Mouse (Mus musculus): Measurements from ENCODE around the gene Gdf3. TPM values are rescaled to one million over a fixed set of nuclear protein-coding genes. Genes with fewer than 3 reads are reported as not detected.
"Not testable (repeated sequence)": the region's sequence is repeated elsewhere in the genome, so short reads cannot be mapped to it uniquely, and the experiment has no call there.

Gdf3 gene
- total RNA-seq (2021): not detected

DNA sequence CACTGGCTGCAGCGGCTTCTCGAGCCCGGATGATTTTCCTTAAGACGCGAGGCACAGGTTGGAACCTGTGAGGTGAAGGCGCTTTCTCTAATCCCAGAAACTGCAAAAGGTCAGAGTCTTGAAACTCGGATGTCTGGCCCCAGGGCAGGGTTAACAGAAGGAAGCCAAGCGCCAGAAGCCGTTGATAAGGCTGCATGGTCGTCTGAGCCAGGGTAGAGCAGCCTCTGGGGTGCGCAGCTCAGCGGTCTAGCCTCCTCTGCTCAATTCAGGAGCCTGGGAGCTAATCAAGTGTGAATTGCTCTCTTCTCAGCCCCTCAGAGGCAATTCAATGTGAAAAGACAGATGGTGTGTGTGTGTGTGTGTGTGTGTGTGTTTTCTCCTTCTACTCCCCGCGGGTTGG lies at the start of gene Gdf3:
TSS of gene Gdf3 (minus strand) at position 317 of the 400 bp plus-strand sequence.
- no peak for DNase-seq (ENCODE audit: low spot score)
- intact Hi-C loops (cut with DNase I): no loop called here

DNA sequence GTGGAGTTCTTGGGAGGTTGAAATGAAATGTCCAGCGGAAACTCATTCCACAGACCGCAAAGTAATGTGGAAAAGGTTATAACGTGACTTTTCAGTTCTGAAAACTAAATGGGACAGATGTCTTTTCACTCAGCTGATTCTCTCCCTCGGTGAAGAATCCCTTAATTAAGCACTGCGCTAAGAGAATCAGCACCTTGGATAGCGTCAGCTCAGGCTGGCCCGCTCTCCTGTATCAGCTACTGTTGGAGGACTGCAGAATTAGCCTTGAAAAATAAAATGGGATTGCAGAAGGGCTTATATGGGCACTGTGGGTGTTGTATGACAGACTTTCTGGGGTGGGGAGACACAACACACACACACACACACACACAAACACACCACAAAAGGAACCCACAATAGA lies 49.7 kb upstream of the Gdf3 start:
- intact Hi-C loops (cut with DNase I): no loop called here
- no peak for DNase-seq (ENCODE audit: low spot score)

DNA sequence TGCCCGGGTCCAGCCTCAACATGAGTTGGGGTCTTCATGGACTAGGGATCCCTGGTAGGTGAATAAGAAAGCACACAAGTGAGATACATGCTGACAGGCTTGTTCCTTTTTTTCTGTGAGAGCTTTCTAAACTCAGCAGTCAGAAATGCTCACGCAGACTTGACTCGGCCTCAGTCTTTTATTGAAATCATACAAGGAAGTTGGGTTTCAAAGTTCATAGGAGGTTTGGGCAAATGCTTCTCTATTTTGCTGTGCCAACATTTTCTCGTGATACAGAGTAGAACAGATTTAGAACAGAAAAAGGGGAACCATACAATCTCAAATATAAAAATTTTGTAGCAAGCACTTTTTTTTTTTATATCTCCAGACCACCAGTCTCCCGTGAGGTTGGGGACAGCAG lies 47.7 kb upstream of the Gdf3 start:
- intact Hi-C loops (cut with DNase I): no loop called here

DNA sequence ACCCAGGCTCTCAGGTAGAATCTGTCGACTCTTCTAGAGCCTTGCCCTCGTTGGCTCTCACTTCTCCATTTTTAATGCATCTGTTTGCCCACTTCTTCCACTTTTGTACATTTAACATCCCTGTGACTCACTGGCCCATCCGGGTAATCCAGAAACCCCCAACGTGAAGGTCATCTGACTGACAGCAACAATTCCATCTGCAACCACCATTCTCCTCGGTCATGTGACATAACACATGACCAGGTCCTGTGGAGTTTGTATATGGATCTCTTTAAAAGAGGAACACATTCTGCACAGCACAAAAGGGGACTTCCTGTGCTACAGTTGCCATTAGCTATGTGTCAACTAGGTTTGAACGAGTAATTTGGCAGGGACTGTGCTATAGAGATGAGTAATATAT lies 44.4 kb upstream of the Gdf3 start:
- intact Hi-C loops (cut with DNase I): no loop called here

More for the DNA sequence above, 47.7 kb upstream of the Gdf3 start:
- DNase-seq (ENCODE audit: low spot score): no peak

DNA sequence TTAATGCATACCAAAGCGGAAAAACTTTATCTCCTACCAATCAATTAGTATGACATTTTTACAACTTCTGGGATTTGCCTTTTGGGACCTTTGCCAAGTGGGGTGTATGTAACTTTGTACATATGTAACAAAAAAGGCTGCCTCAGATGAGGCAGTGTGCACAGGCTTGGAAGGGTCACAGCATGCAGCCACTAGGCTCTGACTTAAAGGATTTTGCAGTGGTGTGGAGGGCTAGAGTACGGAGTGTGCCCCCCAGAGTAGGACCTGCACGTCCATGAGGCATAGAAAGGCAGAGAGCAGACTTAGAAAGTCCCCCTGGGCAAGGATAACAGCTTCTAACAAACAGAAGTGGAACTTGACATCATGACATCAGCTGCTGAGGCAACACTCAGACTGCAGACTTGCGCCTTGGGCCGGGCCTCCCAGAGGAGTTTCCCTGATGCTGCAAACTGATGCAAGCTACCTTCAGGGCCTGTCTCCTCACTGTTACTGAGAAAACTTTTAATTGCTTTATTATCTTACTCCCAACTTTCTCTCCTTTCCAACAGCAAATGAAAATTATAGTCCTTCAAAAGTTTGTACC lies 40.6 kb upstream of the Gdf3 start:
- intact Hi-C loops (cut with DNase I): no loop called here
- DNase-seq (ENCODE audit: low spot score): no peak

More for the DNA sequence above, 44.4 kb upstream of the Gdf3 start:
- DNase-seq (ENCODE audit: low spot score): peak; percentile 10

GRCm38 (mm10) chr6:122649903-122650302 lies 40.0 kb upstream of the Gdf3 start:
- intact Hi-C loops (cut with DNase I): no loop called here
- DNase-seq (ENCODE audit: low spot score): no peak

DNA sequence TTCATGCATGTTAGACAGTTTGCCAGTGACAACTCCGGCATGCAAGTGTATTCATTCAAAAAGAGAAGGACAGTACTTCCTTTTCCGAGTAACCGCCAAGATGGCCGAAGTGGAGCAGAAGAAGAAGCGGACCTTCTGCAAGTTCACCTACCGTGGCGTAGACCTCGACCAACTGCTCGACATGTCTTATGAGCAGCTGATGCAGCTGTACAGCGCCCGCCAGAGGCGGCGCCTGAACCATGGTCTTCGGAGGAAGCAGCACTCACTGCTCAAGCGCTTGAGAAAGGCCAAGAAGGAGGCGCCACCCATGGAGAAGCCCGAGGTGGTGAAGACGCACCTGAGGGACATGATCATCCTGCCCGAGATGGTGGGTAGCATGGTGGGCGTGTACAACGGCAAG lies 34.3 kb upstream of the Gdf3 start:
- DNase-seq (ENCODE audit: low spot score); intact Hi-C loops (cut with DNase I): not testable (repeated sequence)

- DNase-seq (ENCODE audit: low spot score); intact Hi-C loops (cut with DNase I): not testable (repeated sequence)
These were observed 27.7 kb upstream of the Gdf3 start for GRCm38 (mm10) chr6:122637566-122637965.

DNA sequence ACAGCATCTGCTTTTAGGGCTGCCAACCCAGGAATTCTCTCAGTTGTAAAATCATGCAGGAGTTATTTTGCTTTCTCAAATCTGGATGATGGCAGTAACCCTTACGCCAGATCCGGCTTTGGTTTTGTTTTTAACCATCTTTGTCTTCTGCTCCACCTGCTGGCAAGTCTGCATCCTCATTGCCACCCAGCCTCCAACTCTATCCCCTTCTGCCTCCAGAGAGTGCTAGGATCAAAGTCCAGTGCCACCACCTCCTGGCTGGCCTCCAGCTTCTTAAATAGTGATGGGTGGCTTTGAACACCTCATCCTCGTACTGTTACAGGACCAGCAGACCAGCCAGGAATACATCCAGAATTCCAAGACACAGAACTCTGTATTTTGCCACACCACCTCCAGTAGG lies 26.8 kb upstream of the Gdf3 start:
- intact Hi-C loops (cut with DNase I): no loop called here
- DNase-seq (ENCODE audit: low spot score): no peak

DNA sequence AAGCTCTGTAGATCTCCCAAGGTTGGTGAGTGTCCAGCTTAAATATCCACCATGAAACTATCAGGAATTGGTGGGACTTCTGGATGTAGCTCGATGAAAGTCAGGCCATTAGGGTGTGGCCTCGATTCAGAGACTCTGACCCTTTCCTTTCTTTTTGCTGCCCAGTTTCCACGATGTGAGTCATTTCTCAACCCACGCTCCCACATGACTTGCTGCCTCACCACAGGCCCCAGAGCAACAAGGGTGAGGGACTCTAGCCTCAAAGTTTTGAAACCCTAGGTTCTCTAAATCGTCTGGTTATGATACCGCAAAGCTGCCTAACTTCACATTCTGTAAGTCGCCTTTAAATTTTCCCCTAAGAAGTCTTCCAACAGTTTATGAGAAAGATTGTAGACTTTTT lies 25.4 kb upstream of the Gdf3 start:
- intact Hi-C loops (cut with DNase I): no loop called here

GRCm38 (mm10) chr6:122633411-122633810 lies 23.5 kb upstream of the Gdf3 start:
- DNase-seq (ENCODE audit: low spot score): no peak
- intact Hi-C loops (cut with DNase I): loop anchor here (1.0 to 5.0 kb wide), 2 partner anchors 38 to 71 kb away; no protein-coding TSS in a partner anchor

More for the DNA sequence above, 25.4 kb upstream of the Gdf3 start:
- no peak for DNase-seq (ENCODE audit: low spot score)

DNA sequence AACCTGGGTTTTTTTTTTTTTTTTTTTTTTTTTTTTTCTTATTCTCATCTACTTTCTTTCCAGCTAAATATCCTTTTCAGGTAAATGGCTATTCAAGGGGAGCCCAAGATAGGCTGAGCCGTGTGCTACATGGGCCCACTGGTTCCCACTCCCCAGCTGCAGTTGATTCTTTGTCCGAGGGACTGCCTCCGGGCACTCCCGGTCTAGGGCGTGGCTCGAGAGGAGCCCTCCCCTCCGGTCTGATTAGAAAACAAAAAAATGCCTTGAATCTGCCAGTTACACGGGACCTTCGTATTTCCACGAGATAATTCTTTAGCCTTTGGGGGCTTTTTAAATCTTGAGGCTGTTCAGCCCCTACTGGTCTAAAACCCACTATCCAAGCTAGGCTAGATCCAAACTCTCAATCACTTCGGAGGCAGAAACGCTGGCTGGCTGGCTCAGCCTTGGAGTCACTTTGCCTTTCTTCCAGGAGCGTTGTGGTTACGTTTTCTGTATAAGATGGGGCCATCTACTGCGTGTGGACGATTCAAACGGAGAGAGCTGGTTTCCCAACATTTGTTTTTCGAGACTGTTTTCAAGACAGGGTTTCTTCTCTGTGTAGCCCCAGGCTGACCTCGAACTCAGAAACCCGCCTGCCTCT lies 17.7 kb upstream of the Gdf3 start:
- no peak for DNase-seq (ENCODE audit: low spot score)
- intact Hi-C loops (cut with DNase I): no loop called here

DNA sequence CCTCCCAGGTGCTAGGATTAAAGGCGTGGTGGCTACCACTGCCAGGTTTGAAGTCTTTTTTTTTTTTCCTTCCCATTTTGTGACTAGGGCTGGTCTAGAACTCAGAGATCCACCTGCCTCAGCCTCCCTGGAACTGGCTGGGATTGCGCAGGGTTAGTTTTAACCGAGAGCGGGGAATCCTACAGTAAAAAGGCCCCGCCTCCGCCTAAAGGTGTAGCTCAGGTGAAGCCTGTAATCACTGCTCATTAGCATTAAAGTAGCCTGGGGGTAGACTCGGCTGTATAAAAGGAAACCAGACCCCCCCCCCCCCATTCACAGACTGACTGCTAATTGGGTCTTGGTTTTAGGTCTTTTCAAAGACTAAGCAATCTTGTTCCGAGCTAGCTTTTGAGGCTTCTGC lies 16.2 kb upstream of the Gdf3 start, which contains the start of gene Dppa3:
TSS of gene Dppa3 (plus strand) at position 301 of the 400 bp plus-strand sequence.
- intact Hi-C loops (cut with DNase I): no loop called here
- DNase-seq (ENCODE audit: low spot score): no peak

DNA sequence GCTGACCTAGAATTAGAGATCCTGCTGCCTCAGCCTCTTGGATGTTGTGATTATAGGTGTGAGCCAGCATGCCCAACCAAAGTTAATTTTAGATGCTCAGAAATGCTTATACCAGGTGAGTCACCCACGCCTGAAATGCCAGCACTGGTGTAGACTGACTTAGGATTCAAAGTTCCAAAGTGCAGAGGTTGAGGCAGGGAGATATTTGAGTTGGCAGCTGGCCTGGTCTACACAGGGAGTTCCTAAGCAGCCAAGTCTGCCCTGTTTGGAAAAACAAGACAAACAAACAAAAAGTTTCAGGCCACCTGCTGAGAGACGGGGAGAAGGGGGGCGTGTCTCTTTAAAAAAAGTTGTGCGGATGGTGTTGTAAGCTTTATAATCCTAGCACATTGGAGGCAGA lies 15.3 kb upstream of the Gdf3 start:
- intact Hi-C loops (cut with DNase I): no loop called here
- no peak for DNase-seq (ENCODE audit: low spot score)

DNA sequence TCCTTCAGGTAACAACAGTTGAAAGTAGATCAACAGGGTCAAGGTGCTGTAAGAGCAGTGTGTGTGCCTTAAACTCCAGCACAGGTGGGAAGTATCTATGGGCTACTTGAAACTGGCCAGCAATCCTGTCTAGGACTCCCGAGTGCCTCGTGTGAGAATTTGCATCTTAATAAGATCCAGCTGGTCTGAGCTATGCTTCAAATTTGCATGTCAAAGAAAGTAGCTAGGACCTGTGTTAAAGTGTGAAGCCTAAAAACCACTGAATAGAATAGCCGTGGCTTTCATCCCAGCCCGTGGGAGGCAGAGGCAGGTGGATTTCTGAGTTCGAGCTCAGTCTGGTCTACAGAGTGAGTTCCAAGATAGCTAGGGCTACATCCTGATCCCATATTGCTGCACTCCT lies 14.6 kb upstream of the Gdf3 start:
- intact Hi-C loops (cut with DNase I): no loop called here

DNA sequence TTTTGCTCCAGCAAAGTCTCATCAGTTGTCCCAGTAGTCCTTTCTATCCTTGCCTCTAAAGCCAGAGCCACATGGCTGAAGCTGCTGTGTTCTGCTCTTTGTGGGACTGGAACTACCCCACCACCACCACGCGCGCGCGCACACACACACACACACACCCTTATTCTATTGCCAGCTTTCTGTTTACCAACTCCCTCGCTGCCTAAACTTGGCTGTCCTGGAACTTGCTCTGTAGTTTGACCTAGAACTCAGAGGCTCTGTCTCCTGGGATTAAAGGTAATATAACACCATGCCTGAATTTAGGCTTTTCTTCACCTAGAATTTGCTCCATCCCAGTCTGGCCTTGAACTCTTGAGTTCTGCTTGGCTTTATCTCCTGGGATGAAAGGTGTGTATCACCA lies 11.2 kb upstream of the Gdf3 start:
- intact Hi-C loops (cut with DNase I): no loop called here
- DNase-seq (ENCODE audit: low spot score): no peak

More for the DNA sequence above, 14.6 kb upstream of the Gdf3 start:
- no peak for DNase-seq (ENCODE audit: low spot score)

GRCm38 (mm10) chr6:122616022-122616421 lies 6.1 kb upstream of the Gdf3 start:
- intact Hi-C loops (cut with DNase I): no loop called here
- DNase-seq (ENCODE audit: low spot score): no peak

DNA sequence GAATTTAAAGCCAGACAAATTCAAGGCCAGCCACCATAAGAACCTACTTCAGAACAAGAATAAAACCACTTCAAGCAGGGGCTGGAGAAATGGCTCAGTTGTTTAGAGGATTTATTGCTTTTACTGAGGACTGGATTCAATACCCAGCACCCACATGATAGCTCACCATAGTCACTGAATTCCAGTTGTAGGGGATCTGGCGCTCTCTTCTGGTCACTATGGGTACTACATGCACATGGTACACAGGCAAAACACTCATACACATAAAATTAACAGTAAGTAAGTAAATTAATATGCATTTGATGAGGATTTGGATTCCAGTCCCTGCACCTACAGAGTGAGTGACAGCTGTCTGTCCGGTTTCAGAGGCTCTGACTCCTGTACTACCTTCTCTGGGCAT lies 4.2 kb upstream of the Gdf3 start:
- no peak for DNase-seq (ENCODE audit: low spot score)
- intact Hi-C loops (cut with DNase I): no loop called here

GRCm38 (mm10) chr6:122612426-122612825 lies 2.5 kb upstream of the Gdf3 start:
- intact Hi-C loops (cut with DNase I): no loop called here
- no peak for DNase-seq (ENCODE audit: low spot score)

DNA sequence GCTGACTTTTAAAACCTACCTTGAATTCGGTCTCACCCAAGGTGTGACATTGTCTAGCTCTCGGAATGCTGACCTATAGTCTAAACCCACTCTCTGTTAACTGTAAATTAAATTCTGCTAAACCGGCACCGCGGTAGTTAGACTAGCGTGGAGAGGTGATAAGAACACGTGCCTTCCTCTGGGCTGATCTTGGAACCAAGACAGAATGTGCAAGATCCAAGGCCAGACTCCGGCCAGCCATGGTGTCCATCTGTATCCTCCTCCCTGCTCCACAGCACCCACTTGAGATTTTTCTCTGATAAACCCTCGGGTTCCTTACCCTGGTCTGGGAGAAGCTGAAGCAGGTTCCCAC lies 534 bp downstream of the Gdf3 start:
- DNase-seq (ENCODE audit: low spot score): no peak
- intact Hi-C loops (cut with DNase I): no loop called here

GRCm38 (mm10) chr6:122608434-122609376 lies 1.2 kb downstream of the Gdf3 start:
- no peak for DNase-seq (ENCODE audit: low spot score)
- intact Hi-C loops (cut with DNase I): no loop called here

Data from heart, postnatal 25 days (tissue).